Mouse (Mus musculus): Measurements from ENCODE around the gene Tnfaip8l1. TPM values are rescaled to one million over a fixed set of nuclear protein-coding genes. Genes with fewer than 3 reads are reported as not detected.

Gene Tnfaip8l1
- polyA plus RNA-seq, 1 experiment from 2014 or later: 8.9 TPM

GRCm38 (mm10) chr17:56194765-56195164 lies 32.5 kb downstream of the Tnfaip8l1 start:
- no peak overlapping the region for H3K27ac ChIP-seq
- no peak overlapping the region for H3K4me2 ChIP-seq (replicated peaks)
- H3K4me3 ChIP-seq: no peak overlapping the region
- H3K36me3 ChIP-seq: peaks cover 97% of the 10 kb centered on the region
- no peak for ATAC-seq (ENCODE audit: low FRiP score)
- no peaks in the 10 kb centered on the region; the same call in 1 of the 2 replicates for H3K9me3 ChIP-seq (replicated peaks)
- no peaks in the 10 kb centered on the region for H3K4me1 ChIP-seq
- no peak overlapping the region for H3K9ac ChIP-seq
- no peaks in the 10 kb centered on the region for H3K27me3 ChIP-seq
- 93% methylated on average over 13 of the region's 13 CpGs for WGBS

- peaks cover 93% of the 10 kb centered on the region for H3K36me3 ChIP-seq
These were observed 34.6 kb downstream of the Tnfaip8l1 start for GRCm38 (mm10) chr17:56196860-56197259.

GRCm38 (mm10) chr17:56200586-56200985 lies 38.3 kb downstream of the Tnfaip8l1 start:
- no peak overlapping the region for H3K4me3 ChIP-seq
- no peaks in the 10 kb centered on the region for H3K27me3 ChIP-seq
- H3K9ac ChIP-seq: no peak overlapping the region
- peaks cover 93% of the 10 kb centered on the region for H3K36me3 ChIP-seq
- ATAC-seq (ENCODE audit: low FRiP score): no peak
- H3K4me1 ChIP-seq: no peaks in the 10 kb centered on the region
- H3K27ac ChIP-seq: no peak overlapping the region
- H3K4me2 ChIP-seq (replicated peaks): no peak overlapping the region
- 80% methylated on average over 9 of the region's 9 CpGs for WGBS
- H3K9me3 ChIP-seq (replicated peaks): no peaks in the 10 kb centered on the region; the same call in 1 of the 2 replicates

More at GRCm38 (mm10) chr17:56196860-56197259, 34.6 kb downstream of the Tnfaip8l1 start:
- Histone ChIP-seq H3K4me2 (replicated peaks) (no peak overlapping the region), H3K27ac (no peak overlapping the region), H3K4me1 (no peaks in the 10 kb centered on the region), H3K9me3 (replicated peaks) (no peaks in the 10 kb centered on the region; the same call in 1 of the 2 replicates), H3K27me3 (no peaks in the 10 kb centered on the region), H3K4me3 (no peak overlapping the region), H3K9ac (no peak overlapping the region)
- WGBS: 79% methylated on average over 2 of the region's 2 CpGs
- no peak for ATAC-seq (ENCODE audit: low FRiP score)

- peaks cover 93% of the 10 kb centered on the region for H3K36me3 ChIP-seq
- no peak overlapping the region for H3K9ac ChIP-seq
- no peak overlapping the region for H3K4me3 ChIP-seq
- no peaks in the 10 kb centered on the region for H3K4me1 ChIP-seq
- no peaks in the 10 kb centered on the region; the same call in 1 of the 2 replicates for H3K9me3 ChIP-seq (replicated peaks)
- 62% methylated on average over 3 of the region's 3 CpGs for WGBS
- no peak overlapping the region for H3K27ac ChIP-seq
- H3K4me2 ChIP-seq (replicated peaks): no peak overlapping the region
- no peaks in the 10 kb centered on the region for H3K27me3 ChIP-seq
- ATAC-seq (ENCODE audit: low FRiP score): no peak
These were observed 39.4 kb downstream of the Tnfaip8l1 start for GRCm38 (mm10) chr17:56201642-56202041.

GRCm38 (mm10) chr17:56202476-56202875 lies 40.2 kb downstream of the Tnfaip8l1 start:
- WGBS: 97% methylated on average over 8 of the region's 8 CpGs
- no peak for ATAC-seq (ENCODE audit: low FRiP score)
- no peaks in the 10 kb centered on the region for H3K9me3 ChIP-seq (replicated peaks)
- peaks cover 93% of the 10 kb centered on the region for H3K36me3 ChIP-seq
- no peak overlapping the region for H3K4me2 ChIP-seq (replicated peaks)
- no peak overlapping the region for H3K4me3 ChIP-seq
- H3K9ac ChIP-seq: no peak overlapping the region
- H3K27ac ChIP-seq: no peak overlapping the region
- no peaks in the 10 kb centered on the region for H3K27me3 ChIP-seq
- no peaks in the 10 kb centered on the region for H3K4me1 ChIP-seq

GRCm38 (mm10) chr17:56203729-56204128 lies 41.5 kb downstream of the Tnfaip8l1 start:
- Histone ChIP-seq H3K4me3 (no peak overlapping the region), H3K4me1 (no peaks in the 10 kb centered on the region), H3K4me2 (replicated peaks) (no peak overlapping the region), H3K9me3 (replicated peaks) (no peaks in the 10 kb centered on the region), H3K27ac (no peak overlapping the region), H3K36me3 (peaks cover 93% of the 10 kb centered on the region), H3K27me3 (no peaks in the 10 kb centered on the region), H3K9ac (no peak overlapping the region)
- ATAC-seq (ENCODE audit: low FRiP score): no peak
- WGBS: 76% methylated on average over 3 of the region's 3 CpGs

- WGBS: 85% methylated on average over 10 of the region's 10 CpGs
- H3K4me1 ChIP-seq: no peaks in the 10 kb centered on the region
- H3K36me3 ChIP-seq: peaks cover 100% of the 10 kb centered on the region
- no peak overlapping the region for H3K4me3 ChIP-seq
- no peak for ATAC-seq (ENCODE audit: low FRiP score)
- H3K27me3 ChIP-seq: no peaks in the 10 kb centered on the region
- no peak overlapping the region for H3K4me2 ChIP-seq (replicated peaks)
- no peaks in the 10 kb centered on the region for H3K9me3 ChIP-seq (replicated peaks)
- no peak overlapping the region for H3K9ac ChIP-seq
- H3K27ac ChIP-seq: no peak overlapping the region
These were observed 44.1 kb downstream of the Tnfaip8l1 start for GRCm38 (mm10) chr17:56206276-56206884.

GRCm38 (mm10) chr17:56206986-56207674 lies 44.9 kb downstream of the Tnfaip8l1 start:
- H3K9me3 ChIP-seq (replicated peaks): no peaks in the 10 kb centered on the region
- no peak overlapping the region for H3K27ac ChIP-seq
- peaks cover 95% of the 10 kb centered on the region for H3K36me3 ChIP-seq
- WGBS: 90% methylated on average over 6 of the region's 6 CpGs
- no peak for ATAC-seq (ENCODE audit: low FRiP score)
- H3K9ac ChIP-seq: no peak overlapping the region
- no peaks in the 10 kb centered on the region for H3K27me3 ChIP-seq
- H3K4me1 ChIP-seq: no peaks in the 10 kb centered on the region
- H3K4me3 ChIP-seq: no peak overlapping the region
- no peak overlapping the region for H3K4me2 ChIP-seq (replicated peaks)

- Histone ChIP-seq H3K4me2 (replicated peaks) (no peak overlapping the region), H3K27ac (no peak overlapping the region), H3K9ac (no peak overlapping the region), H3K4me3 (no peak overlapping the region), H3K36me3 (peaks cover 90% of the 10 kb centered on the region), H3K9me3 (replicated peaks) (no peaks in the 10 kb centered on the region), H3K4me1 (no peaks in the 10 kb centered on the region), H3K27me3 (no peaks in the 10 kb centered on the region)
- ATAC-seq (ENCODE audit: low FRiP score): no peak
- WGBS: 90% methylated on average over 9 of the region's 9 CpGs
These were observed 45.8 kb downstream of the Tnfaip8l1 start for GRCm38 (mm10) chr17:56207963-56208530.

- no peaks in the 10 kb centered on the region for H3K9me3 ChIP-seq (replicated peaks)
- H3K9ac ChIP-seq: no peak overlapping the region
- peaks cover 85% of the 10 kb centered on the region for H3K36me3 ChIP-seq
- no peak for ATAC-seq (ENCODE audit: low FRiP score)
- no peak overlapping the region for H3K4me2 ChIP-seq (replicated peaks)
- 95% methylated on average over 3 of the region's 3 CpGs for whole genome bisulfite sequencing
- H3K4me1 ChIP-seq: no peaks in the 10 kb centered on the region
- no peak overlapping the region for H3K27ac ChIP-seq
- no peak overlapping the region for H3K4me3 ChIP-seq
- no peaks in the 10 kb centered on the region for H3K27me3 ChIP-seq
These were observed 46.5 kb downstream of the Tnfaip8l1 start for GRCm38 (mm10) chr17:56208821-56209220.

GRCm38 (mm10) chr17:56211090-56211489 lies 48.8 kb downstream of the Tnfaip8l1 start:
- Histone ChIP-seq H3K9ac (no peak overlapping the region), H3K27me3 (no peaks in the 10 kb centered on the region), H3K36me3 (peaks cover 66% of the 10 kb centered on the region), H3K4me1 (peaks cover 1% of the 10 kb centered on the region), H3K4me2 (replicated peaks) (no peak overlapping the region), H3K27ac (no peak overlapping the region), H3K9me3 (replicated peaks) (no peaks in the 10 kb centered on the region), H3K4me3 (no peak overlapping the region)
- ATAC-seq (ENCODE audit: low FRiP score): no peak
- WGBS: 96% methylated on average over 2 of the region's 2 CpGs

- Histone ChIP-seq H3K27me3 (no peaks in the 10 kb centered on the region), H3K9me3 (replicated peaks) (no peaks in the 10 kb centered on the region), H3K4me2 (replicated peaks) (no peak overlapping the region), H3K36me3 (peaks cover 50% of the 10 kb centered on the region), H3K9ac (no peak overlapping the region), H3K27ac (no peak overlapping the region), H3K4me3 (no peak overlapping the region), H3K4me1 (peaks cover 17% of the 10 kb centered on the region)
- no peak for ATAC-seq (ENCODE audit: low FRiP score)
- WGBS: 75% methylated on average over 6 of the region's 6 CpGs
These were observed 50.4 kb downstream of the Tnfaip8l1 start for GRCm38 (mm10) chr17:56212676-56213075.
